7 mouse cellular contexts compared by ENCODE assay signal in genomic region chr9:65631354-65632021, GRCm38 (mm10). TPM values are rescaled to one million over a fixed set of nuclear protein-coding genes. Genes with fewer than 3 reads are reported as not detected.
DNase-seq lines count a peak whose midpoint lies in the region; ATAC-seq lines count a peak whose summit lies in the region.

No protein-coding gene starts in this region.

- no peaks in the 10 kb centered on the region for H3K9me3 ChIP-seq in neural tube, embryonic 11.5 days (ENCODE audit: control insufficient read depth, low read length)
- no peaks in the 10 kb centered on the region for H3K9me3 ChIP-seq in forebrain, embryonic 14.5 days (replicated peaks; ENCODE audit: control insufficient read depth, low read length)
- H3K9me3 ChIP-seq in limb, embryonic 15.5 days: no peaks in the 10 kb centered on the region
- no peaks in the 10 kb centered on the region for H3K9me3 ChIP-seq in stomach, embryonic 14.5 days (ENCODE audit: control insufficient read depth, low read depth, low read length)

- peak overlapping the region; percentile 84 for H3K4me2 ChIP-seq in neural tube, embryonic 11.5 days (ENCODE audit: low read depth)
- peak overlapping the region; percentile 98 for H3K4me2 ChIP-seq in forebrain, embryonic 14.5 days (ENCODE audit: low read length)
- H3K4me2 ChIP-seq in limb, embryonic 15.5 days: peak overlapping the region; percentile 94
- peak overlapping the region; percentile 95 for H3K4me2 ChIP-seq in stomach, embryonic 14.5 days (replicated peaks; ENCODE audit: low read depth, low read length)

- WGBS in neural tube, embryonic 11.5 days: 10% methylated on average over 16 of the region's 16 CpGs
- WGBS in forebrain, embryonic 14.5 days: 13% methylated on average over 16 of the region's 16 CpGs
- WGBS in limb, embryonic 15.5 days: 24% methylated on average over 16 of the region's 16 CpGs
- 28% methylated on average over 16 of the region's 16 CpGs for WGBS in stomach, embryonic 14.5 days

- no peak overlapping the region for H3K27ac ChIP-seq in neural tube, embryonic 11.5 days (ENCODE audit: low read depth, low read length)
- H3K27ac ChIP-seq in forebrain, embryonic 14.5 days (ENCODE audit: low read depth, low read length): no peak overlapping the region
- H3K27ac ChIP-seq in limb, embryonic 15.5 days: no peak overlapping the region
- no peak overlapping the region for H3K27ac ChIP-seq in stomach, embryonic 14.5 days (ENCODE audit: low read length)

- H3K27me3 ChIP-seq in neural tube, embryonic 11.5 days (ENCODE audit: control insufficient read depth, insufficient read depth, low read length): peaks cover 21% of the 10 kb centered on the region
- H3K27me3 ChIP-seq in forebrain, embryonic 14.5 days (replicated peaks; ENCODE audit: control insufficient read depth, insufficient read depth, low read length): peaks cover 42% of the 10 kb centered on the region
- peaks cover 30% of the 10 kb centered on the region for H3K27me3 ChIP-seq in limb, embryonic 15.5 days
- 0 out of 2 replicates have a peak, but pooled peaks cover 2% of the 10 kb centered on the region for H3K27me3 ChIP-seq in stomach, embryonic 14.5 days (ENCODE audit: control insufficient read depth, insufficient read depth, low read length)

- H3K4me1 ChIP-seq in neural tube, embryonic 11.5 days (ENCODE audit: control insufficient read depth, insufficient read depth, low read length): peaks cover 13% of the 10 kb centered on the region
- peaks cover 7% of the 10 kb centered on the region; the same call in 1 of the 2 replicates for H3K4me1 ChIP-seq in forebrain, embryonic 14.5 days (ENCODE audit: control insufficient read depth, insufficient read depth, low read length)
- peaks cover 24% of the 10 kb centered on the region for H3K4me1 ChIP-seq in limb, embryonic 15.5 days
- H3K4me1 ChIP-seq in stomach, embryonic 14.5 days (ENCODE audit: control insufficient read depth, insufficient read depth, low read length): 0 out of 2 replicates have a peak, but pooled peaks cover 8% of the 10 kb centered on the region

- no peak for DNase-seq in neural tube, embryonic 11.5 days (ENCODE audit: low spot score)
- DNase-seq in neural tube, embryonic 10.5 days (ENCODE audit: extremely low spot score, low spot score): no peak
- DNase-seq in forebrain, embryonic 14.5 days (ENCODE audit: low spot score): no peak
- no peak for DNase-seq in gastrocnemius, adult 18-20 months (ENCODE audit: low spot score)
- no peak for DNase-seq in left cerebral cortex, adult 18-20 months (ENCODE audit: low spot score in 2 of 2)

- peak overlapping the region; percentile 63 for H3K9ac ChIP-seq in neural tube, embryonic 11.5 days (ENCODE audit: low read length)
- H3K9ac ChIP-seq in forebrain, embryonic 14.5 days (ENCODE audit: low read length): peak overlapping the region; percentile 61
- H3K9ac ChIP-seq in limb, embryonic 15.5 days: peak overlapping the region; percentile 49; the same call in 1 of the 2 replicates
- peak overlapping the region; percentile 73 for H3K9ac ChIP-seq in stomach, embryonic 14.5 days (replicated peaks; ENCODE audit: low read depth, low read length)

- ATAC-seq in neural tube, embryonic 11.5 days (ENCODE audit: insufficient read depth, low FRiP score, low TSS enrichment): no peak
- 0 out of 2 replicates have a peak, but pooled peaks have one; percentile 5 for ATAC-seq in forebrain, embryonic 14.5 days
- ATAC-seq in limb, embryonic 15.5 days (ENCODE audit: insufficient number of reproducible peaks, low FRiP score, low TSS enrichment, low read depth): no peak
- ATAC-seq in stomach, embryonic 14.5 days (ENCODE audit: insufficient number of reproducible peaks, insufficient read depth, low FRiP score, low read depth): no peak

- H3K36me3 ChIP-seq in neural tube, embryonic 11.5 days (ENCODE audit: control insufficient read depth, insufficient read depth, low read length): no peaks in the 10 kb centered on the region
- no peaks in the 10 kb centered on the region for H3K36me3 ChIP-seq in forebrain, embryonic 14.5 days (ENCODE audit: control insufficient read depth, insufficient read depth, low read length)
- H3K36me3 ChIP-seq in limb, embryonic 15.5 days: no peaks in the 10 kb centered on the region
- no peaks in the 10 kb centered on the region for H3K36me3 ChIP-seq in stomach, embryonic 14.5 days (ENCODE audit: control insufficient read depth, insufficient read depth, low read length)

- peak overlapping the region; percentile 53 for H3K4me3 ChIP-seq in neural tube, embryonic 11.5 days (ENCODE audit: low read depth, low read length)
- H3K4me3 ChIP-seq in forebrain, embryonic 14.5 days (ENCODE audit: low read depth, low read length): peak overlapping the region; percentile 64
- peak overlapping the region; percentile 59 for H3K4me3 ChIP-seq in limb, embryonic 15.5 days
- peak overlapping the region; percentile 82 for H3K4me3 ChIP-seq in stomach, embryonic 14.5 days (ENCODE audit: low read depth, low read length)

RNA-seq across cellular contexts. Expression of gene Rbpms2, which starts 2.0 kb away (rescaled TPM):
- polyA plus RNA-seq in neural tube, embryonic 11.5 days (2014; fragmentation: Nextera tagmentation; extraction: Ambion mirVana): 20.4 and 20.7 TPM in 2 replicates
- polyA plus RNA-seq in forebrain, embryonic 14.5 days (2014; fragmentation: Nextera tagmentation; extraction: Ambion mirVana): 3.8 TPM in 2 replicates
- 7.9 and 9.5 TPM in 2 replicates for polyA plus RNA-seq in limb, embryonic 15.5 days (2015; fragmentation: Nextera tagmentation; extraction: Ambion mirVana)
- 28.2 and 32.5 TPM in 2 replicates for polyA plus RNA-seq in stomach, embryonic 14.5 days (2014; fragmentation: Nextera tagmentation; extraction: Ambion mirVana)
- total RNA-seq in gastrocnemius, adult 18-20 months (2021): 1 to 10 TPM; 1.5 to 2.3 TPM
- total RNA-seq in left cerebral cortex, adult 18-20 months (2021): 1 to 10 TPM; 3.0 to 3.6 TPM

RNA-seq across cellular contexts. Expression of gene Oaz2, which starts 36.3 kb away (rescaled TPM):
- 254 and 263 TPM in 2 replicates for polyA plus RNA-seq in neural tube, embryonic 11.5 days (2014; fragmentation: Nextera tagmentation; extraction: Ambion mirVana)
- polyA plus RNA-seq in forebrain, embryonic 14.5 days (2014; fragmentation: Nextera tagmentation; extraction: Ambion mirVana): 206 and 233 TPM in 2 replicates
- polyA plus RNA-seq in limb, embryonic 15.5 days (2015; fragmentation: Nextera tagmentation; extraction: Ambion mirVana): 315 and 328 TPM in 2 replicates
- polyA plus RNA-seq in stomach, embryonic 14.5 days (2014; fragmentation: Nextera tagmentation; extraction: Ambion mirVana): 182 and 190 TPM in 2 replicates
- 100 to 1,000 TPM; 223 to 247 TPM for total RNA-seq in gastrocnemius, adult 18-20 months (2021)
- total RNA-seq in left cerebral cortex, adult 18-20 months (2021): 100 to 1,000 TPM; 241 to 243 TPM

RNA-seq across cellular contexts. Expression of gene Pif1, which starts 44.5 kb away (rescaled TPM):
- 10.2 and 11.1 TPM in 2 replicates for polyA plus RNA-seq in neural tube, embryonic 11.5 days (2014; fragmentation: Nextera tagmentation; extraction: Ambion mirVana)
- 5.8 and 6.3 TPM in 2 replicates for polyA plus RNA-seq in forebrain, embryonic 14.5 days (2014; fragmentation: Nextera tagmentation; extraction: Ambion mirVana)
- 8.9 and 9.6 TPM in 2 replicates for polyA plus RNA-seq in limb, embryonic 15.5 days (2015; fragmentation: Nextera tagmentation; extraction: Ambion mirVana)
- 9.9 and 11.0 TPM in 2 replicates for polyA plus RNA-seq in stomach, embryonic 14.5 days (2014; fragmentation: Nextera tagmentation; extraction: Ambion mirVana)
- total RNA-seq in gastrocnemius, adult 18-20 months (2021): not detected
- total RNA-seq in left cerebral cortex, adult 18-20 months (2021): under 1 TPM; 0.45 to 0.46 TPM

RNA-seq across cellular contexts. Expression of gene Plekho2, which starts 51.6 kb away (rescaled TPM):
- polyA plus RNA-seq in neural tube, embryonic 11.5 days (2014; fragmentation: Nextera tagmentation; extraction: Ambion mirVana): 10.5 and 13.3 TPM in 2 replicates
- polyA plus RNA-seq in forebrain, embryonic 14.5 days (2014; fragmentation: Nextera tagmentation; extraction: Ambion mirVana): 3.6 and 3.9 TPM in 2 replicates
- 18.6 and 19.7 TPM in 2 replicates for polyA plus RNA-seq in limb, embryonic 15.5 days (2015; fragmentation: Nextera tagmentation; extraction: Ambion mirVana)
- polyA plus RNA-seq in stomach, embryonic 14.5 days (2014; fragmentation: Nextera tagmentation; extraction: Ambion mirVana): 17.2 and 21.2 TPM in 2 replicates
- 1 to 10 TPM; 2.2 to 5.4 TPM for total RNA-seq in gastrocnemius, adult 18-20 months (2021)
- 10 to 100 TPM; 11.6 to 18.2 TPM for total RNA-seq in left cerebral cortex, adult 18-20 months (2021)
